Mouse (Mus musculus): Measurements from ENCODE around the gene Zfp263. TPM values are rescaled to one million over a fixed set of nuclear protein-coding genes. Genes with fewer than 3 reads are reported as not detected.

Gene Zfp263
- polyA plus RNA-seq (2016; fragmentation: Nextera tagmentation; extraction: Ambion mirVana), result 49.1 and 54.7 TPM in 2 replicates

GRCm38 (mm10) chr16:3743503-3744185, at the start of gene Zfp263:
TSS of gene Zfp263 (plus strand) at chr16:3744093.
- Histone ChIP-seq H3K27me3 (ENCODE audit: low read depth, poor library complexity, severe bottlenecking) (no peaks in the 10 kb centered on the region), H3K27ac (replicated peaks) (peak within 1 kb of the TSS; percentile 90), H3K9me3 (replicated peaks) (peaks cover 12% of the 10 kb centered on the region), H3K4me3 (peak within 1 kb of the TSS; percentile 91), H3K4me1 (peaks cover 24% of the 10 kb centered on the region), H3K36me3 (peaks cover 34% of the 10 kb centered on the region)
- WGBS, result under 1% methylated on average over 42 of the region's 42 CpGs
- DNase-seq (ENCODE audit: low spot score), result peak; percentile 96

- Histone ChIP-seq H3K36me3 (no peaks in the 10 kb centered on the region), H3K9me3 (replicated peaks) (peaks cover 23% of the 10 kb centered on the region; the same call in 1 of the 2 replicates), H3K4me3 (no peak overlapping the region), H3K4me1 (no peaks in the 10 kb centered on the region), H3K27me3 (ENCODE audit: low read depth, poor library complexity, severe bottlenecking) (no peaks in the 10 kb centered on the region), H3K27ac (replicated peaks) (no peak overlapping the region)
- DNase-seq (ENCODE audit: low spot score), result no peak
- 88% methylated on average over 8 of the region's 8 CpGs for WGBS
These were observed 44.6 kb upstream of the Zfp263 start for GRCm38 (mm10) chr16:3699281-3699680.

- no peak overlapping the region for H3K4me3 ChIP-seq
- no peaks in the 10 kb centered on the region for H3K4me1 ChIP-seq
- H3K27me3 ChIP-seq (ENCODE audit: low read depth, poor library complexity, severe bottlenecking), result no peaks in the 10 kb centered on the region
- no peak for DNase-seq (ENCODE audit: low spot score)
- H3K9me3 ChIP-seq (replicated peaks), result peaks cover 26% of the 10 kb centered on the region; the same call in 1 of the 2 replicates
- WGBS, result 80% methylated on average over 1 of the region's 1 CpGs
- no peak overlapping the region for H3K27ac ChIP-seq (replicated peaks)
- no peaks in the 10 kb centered on the region for H3K36me3 ChIP-seq
These were observed 43.0 kb upstream of the Zfp263 start for GRCm38 (mm10) chr16:3700893-3701292.

GRCm38 (mm10) chr16:3706680-3707079, 37.2 kb upstream of the Zfp263 start:
- H3K27ac ChIP-seq (replicated peaks), result no peak overlapping the region
- no peaks in the 10 kb centered on the region for H3K36me3 ChIP-seq
- no peak for DNase-seq (ENCODE audit: low spot score)
- WGBS, result 89% methylated on average over 6 of the region's 6 CpGs
- H3K4me3 ChIP-seq, result no peak overlapping the region
- peaks cover 19% of the 10 kb centered on the region for H3K9me3 ChIP-seq (replicated peaks)
- H3K27me3 ChIP-seq (ENCODE audit: low read depth, poor library complexity, severe bottlenecking), result no peaks in the 10 kb centered on the region
- no peaks in the 10 kb centered on the region for H3K4me1 ChIP-seq

GRCm38 (mm10) chr16:3714731-3715130, 29.2 kb upstream of the Zfp263 start:
- Histone ChIP-seq H3K9me3 (replicated peaks) (peaks cover 10% of the 10 kb centered on the region; the same call in 1 of the 2 replicates), H3K27me3 (ENCODE audit: low read depth, poor library complexity, severe bottlenecking) (no peaks in the 10 kb centered on the region), H3K4me1 (no peaks in the 10 kb centered on the region), H3K27ac (replicated peaks) (no peak overlapping the region), H3K4me3 (no peak overlapping the region), H3K36me3 (no peaks in the 10 kb centered on the region)
- 96% methylated on average over 2 of the region's 2 CpGs for WGBS
- DNase-seq (ENCODE audit: low spot score), result no peak

- 90% methylated on average over 6 of the region's 6 CpGs for WGBS
- no peak for DNase-seq (ENCODE audit: low spot score)
- H3K4me1 ChIP-seq, result no peaks in the 10 kb centered on the region
- peaks cover 10% of the 10 kb centered on the region; the same call in 1 of the 2 replicates for H3K9me3 ChIP-seq (replicated peaks)
- H3K27ac ChIP-seq (replicated peaks), result no peak within 1 kb of the TSS
- H3K4me3 ChIP-seq, result no peak within 1 kb of the TSS
- H3K27me3 ChIP-seq (ENCODE audit: low read depth, poor library complexity, severe bottlenecking), result no peaks in the 10 kb centered on the region
- no peaks in the 10 kb centered on the region for H3K36me3 ChIP-seq
These were observed 25.9 kb upstream of the Zfp263 start, which contains the start of gene Mefv for GRCm38 (mm10) chr16:3717980-3718379. TSS of gene Mefv (minus strand) at chr16:3718097.

GRCm38 (mm10) chr16:3723231-3723630, 20.7 kb upstream of the Zfp263 start:
- Histone ChIP-seq H3K9me3 (replicated peaks) (0 out of 2 replicates have a peak, but pooled peaks cover 1% of the 10 kb centered on the region), H3K4me1 (no peaks in the 10 kb centered on the region), H3K27me3 (ENCODE audit: low read depth, poor library complexity, severe bottlenecking) (no peaks in the 10 kb centered on the region), H3K4me3 (no peak overlapping the region), H3K27ac (replicated peaks) (no peak overlapping the region), H3K36me3 (no peaks in the 10 kb centered on the region)
- WGBS, result 81% methylated on average over 3 of the region's 3 CpGs
- DNase-seq (ENCODE audit: low spot score), result no peak

GRCm38 (mm10) chr16:3727980-3728720, 15.7 kb upstream of the Zfp263 start:
- WGBS, result 82% methylated on average over 6 of the region's 6 CpGs
- H3K4me1 ChIP-seq, result no peaks in the 10 kb centered on the region
- no peak overlapping the region for H3K4me3 ChIP-seq

GRCm38 (mm10) chr16:3732612-3733011, 11.3 kb upstream of the Zfp263 start:
- Histone ChIP-seq H3K4me3 (no peak overlapping the region), H3K9me3 (replicated peaks) (no peaks in the 10 kb centered on the region), H3K27ac (replicated peaks) (no peak overlapping the region), H3K4me1 (no peaks in the 10 kb centered on the region), H3K27me3 (ENCODE audit: low read depth, poor library complexity, severe bottlenecking) (no peaks in the 10 kb centered on the region), H3K36me3 (no peaks in the 10 kb centered on the region)
- no peak for DNase-seq (ENCODE audit: low spot score)
- 86% methylated on average over 4 of the region's 4 CpGs for WGBS

More at GRCm38 (mm10) chr16:3727980-3728720, 15.7 kb upstream of the Zfp263 start:
- DNase-seq (ENCODE audit: low spot score), result no peak
- Histone ChIP-seq H3K9me3 (replicated peaks) (no peaks in the 10 kb centered on the region), H3K27me3 (ENCODE audit: low read depth, poor library complexity, severe bottlenecking) (no peaks in the 10 kb centered on the region), H3K36me3 (no peaks in the 10 kb centered on the region), H3K27ac (replicated peaks) (no peak overlapping the region)

GRCm38 (mm10) chr16:3733198-3733732, 10.6 kb upstream of the Zfp263 start:
- H3K36me3 ChIP-seq, result no peaks in the 10 kb centered on the region
- H3K27me3 ChIP-seq (ENCODE audit: low read depth, poor library complexity, severe bottlenecking), result no peaks in the 10 kb centered on the region
- WGBS, result 89% methylated on average over 1 of the region's 1 CpGs
- no peaks in the 10 kb centered on the region for H3K9me3 ChIP-seq (replicated peaks)
- no peaks in the 10 kb centered on the region for H3K4me1 ChIP-seq
- H3K27ac ChIP-seq (replicated peaks), result no peak overlapping the region
- no peak for DNase-seq (ENCODE audit: low spot score)
- H3K4me3 ChIP-seq, result no peak overlapping the region

- DNase-seq (ENCODE audit: low spot score), result no peak
- peaks cover 22% of the 10 kb centered on the region for H3K36me3 ChIP-seq
- H3K4me3 ChIP-seq, result no peak overlapping the region
- WGBS, result 97% methylated on average over 6 of the region's 6 CpGs
- no peaks in the 10 kb centered on the region for H3K27me3 ChIP-seq (ENCODE audit: low read depth, poor library complexity, severe bottlenecking)
- peaks cover 24% of the 10 kb centered on the region for H3K4me1 ChIP-seq
- no peak overlapping the region for H3K27ac ChIP-seq (replicated peaks)
- 0 out of 2 replicates have a peak, but pooled peaks cover 3% of the 10 kb centered on the region for H3K9me3 ChIP-seq (replicated peaks)
These were observed 1.4 kb upstream of the Zfp263 start for GRCm38 (mm10) chr16:3742466-3742865.

- DNase-seq (ENCODE audit: low spot score), result no peak
- Histone ChIP-seq H3K36me3 (peaks cover 40% of the 10 kb centered on the region), H3K27me3 (ENCODE audit: low read depth, poor library complexity, severe bottlenecking) (no peaks in the 10 kb centered on the region), H3K27ac (replicated peaks) (peak overlapping the region; percentile 90), H3K4me3 (peak overlapping the region; percentile 91), H3K9me3 (replicated peaks) (peaks cover 18% of the 10 kb centered on the region), H3K4me1 (peaks cover 24% of the 10 kb centered on the region)
- WGBS, result under 1% methylated on average over 32 of the region's 32 CpGs
These were observed 350 bp downstream of the Zfp263 start for GRCm38 (mm10) chr16:3744186-3744700.
